Mouse (Mus musculus) left cerebral cortex, postnatal 36 days (tissue): ENCODE data around the gene Mdm2. TPM values are rescaled to one million over a fixed set of nuclear protein-coding genes. Genes with fewer than 3 reads are reported as not detected.
"Not testable (repeated sequence)": the region's sequence is repeated elsewhere in the genome, so short reads cannot be mapped to it uniquely, and the experiment has no call there.

Experiments used
- DNase-seq, 2 experiments: peaks; one replicate each; pipeline ENCODE4 v3.0.0; 2021 to 2022; ENCODE audit warnings: low spot score in 2 of 2, mixed read lengths in 1 of 2
- intact Hi-C: fragments of 180-260 bp; cut with DNase I; formaldehyde crosslinking; loops from one replicate; pipeline ENCODE4 v1.15.1; 2025
- total RNA-seq, 2 experiments: library from RNA; stranded (reverse); gene quantifications; 2 replicates each; pipeline ENCODE4 v1.2.3; 2021

Gene Mdm2
- total RNA-seq, 2 experiments from 2014 or later: 47.0 to 66.1 TPM

DNA sequence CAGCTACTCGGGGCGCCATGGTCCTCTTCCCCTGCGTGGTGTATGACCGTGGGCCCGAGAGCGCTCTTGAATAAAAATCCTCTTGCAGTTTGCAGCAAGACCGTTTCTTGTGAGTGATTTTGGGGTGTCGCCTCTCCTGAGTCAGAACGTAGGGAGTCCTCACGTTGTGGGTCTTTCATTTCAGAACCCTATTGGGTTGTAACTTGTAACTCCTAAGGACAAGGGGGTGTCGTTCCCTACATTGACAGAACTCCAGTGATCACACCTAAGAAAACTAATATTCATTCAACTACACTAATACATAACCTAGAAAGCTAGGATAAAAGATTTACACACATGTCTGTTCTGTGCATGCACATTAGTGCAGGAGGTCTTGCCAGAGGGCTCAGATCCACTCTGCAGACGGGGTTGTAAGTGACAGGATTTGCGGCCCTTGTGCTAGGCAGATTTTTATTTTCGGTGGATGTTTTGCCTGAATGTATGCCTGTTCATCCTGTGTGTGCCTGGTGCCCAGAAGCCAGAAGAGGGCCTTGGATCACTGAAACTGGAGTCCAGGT, 39.3 kb upstream of the Mdm2 start:
- intact Hi-C loops: no loop called here
- DNase-seq: no peak

DNA sequence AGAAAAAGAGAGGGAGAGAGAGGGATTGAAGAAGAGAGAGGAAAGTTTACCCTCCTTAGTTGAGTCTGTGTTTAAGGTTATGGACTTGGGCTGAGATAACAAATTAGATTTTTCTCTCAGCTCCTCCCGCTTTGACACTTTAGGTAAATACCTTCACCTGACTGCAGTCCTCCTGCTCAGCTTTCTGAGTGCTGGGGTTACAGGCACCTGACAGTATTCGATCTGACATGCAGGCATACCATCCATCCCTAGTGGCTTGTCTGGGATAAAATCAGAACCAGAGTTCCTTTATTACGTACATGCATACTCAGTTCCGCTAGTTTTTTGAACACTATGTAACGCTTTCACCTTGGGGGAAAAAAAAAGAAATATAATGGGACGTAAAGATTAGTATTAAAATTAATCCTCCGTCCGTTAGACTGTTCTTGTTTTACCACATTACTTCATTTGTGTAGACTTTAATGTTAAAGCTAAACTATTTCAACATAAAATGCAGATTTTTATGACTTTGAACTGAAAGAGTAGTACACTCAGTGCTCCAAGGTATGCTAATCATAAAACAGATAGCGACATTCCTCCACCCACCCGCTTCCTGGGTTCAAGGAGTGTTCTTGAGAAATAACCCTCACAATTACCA, 38.6 kb upstream of the Mdm2 start:
- intact Hi-C loops: no loop called here
- no peak for DNase-seq

DNA sequence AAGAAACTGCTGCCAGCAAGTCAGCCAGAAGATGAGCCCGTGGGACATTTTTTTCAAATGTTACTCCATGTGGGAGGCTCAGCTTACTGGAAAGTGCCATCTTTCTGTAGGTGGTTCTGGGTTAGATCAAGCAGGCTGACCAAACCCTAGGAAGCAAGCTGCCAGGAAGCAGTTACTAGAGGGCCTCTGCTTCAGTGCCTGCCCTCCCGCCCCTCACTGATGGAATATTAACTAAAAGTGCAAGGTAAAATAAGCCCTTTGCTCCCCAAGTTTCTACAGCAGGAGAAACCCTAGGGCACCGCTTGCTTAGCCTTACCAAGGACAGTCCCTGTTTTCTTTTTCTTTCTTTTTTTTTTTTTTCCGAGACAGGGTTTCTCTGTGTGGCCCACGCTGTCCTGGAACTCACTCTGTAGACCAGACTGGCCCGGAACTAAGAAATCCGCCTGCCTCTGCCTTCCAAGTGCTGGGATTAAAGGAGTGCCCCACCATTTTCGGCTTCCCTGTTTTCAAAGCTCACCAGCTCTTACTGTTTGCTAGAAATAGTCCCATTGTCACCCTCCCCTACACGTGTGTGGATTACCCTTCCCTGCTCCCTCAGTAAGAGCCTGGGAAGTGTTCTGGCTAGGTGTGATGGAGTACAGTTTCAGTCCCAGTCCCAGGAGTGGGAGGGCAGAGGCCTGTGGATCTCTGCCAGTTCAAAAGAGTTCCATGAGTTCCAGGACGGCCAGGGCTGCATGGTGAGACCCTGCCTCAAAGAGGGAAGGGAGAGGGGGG, 37.9 kb upstream of the Mdm2 start:
- intact Hi-C loops: no loop called here

DNA sequence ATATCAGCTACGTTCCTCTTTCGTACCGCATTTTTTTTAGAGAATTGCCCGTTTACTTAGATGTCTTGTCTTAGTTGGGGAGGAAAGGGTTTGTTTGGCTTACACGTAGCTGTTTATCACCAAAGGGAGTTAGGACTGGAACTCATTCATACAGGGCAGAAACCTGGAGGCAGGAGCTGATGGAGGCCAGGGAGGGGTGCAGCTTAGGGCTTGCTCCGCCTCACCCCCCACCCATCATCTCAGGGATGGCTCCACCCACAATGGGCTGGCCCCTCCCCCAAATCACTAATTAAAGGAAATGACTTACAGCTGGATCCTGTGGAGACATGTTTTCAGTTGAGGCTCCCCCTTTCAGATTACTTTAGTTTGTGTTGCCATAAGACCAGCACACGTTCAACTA, 37.2 kb upstream of the Mdm2 start:
- intact Hi-C loops: no loop called here
- no peak for DNase-seq

More for the DNA sequence above, 37.9 kb upstream of the Mdm2 start:
- no peak for DNase-seq

DNA sequence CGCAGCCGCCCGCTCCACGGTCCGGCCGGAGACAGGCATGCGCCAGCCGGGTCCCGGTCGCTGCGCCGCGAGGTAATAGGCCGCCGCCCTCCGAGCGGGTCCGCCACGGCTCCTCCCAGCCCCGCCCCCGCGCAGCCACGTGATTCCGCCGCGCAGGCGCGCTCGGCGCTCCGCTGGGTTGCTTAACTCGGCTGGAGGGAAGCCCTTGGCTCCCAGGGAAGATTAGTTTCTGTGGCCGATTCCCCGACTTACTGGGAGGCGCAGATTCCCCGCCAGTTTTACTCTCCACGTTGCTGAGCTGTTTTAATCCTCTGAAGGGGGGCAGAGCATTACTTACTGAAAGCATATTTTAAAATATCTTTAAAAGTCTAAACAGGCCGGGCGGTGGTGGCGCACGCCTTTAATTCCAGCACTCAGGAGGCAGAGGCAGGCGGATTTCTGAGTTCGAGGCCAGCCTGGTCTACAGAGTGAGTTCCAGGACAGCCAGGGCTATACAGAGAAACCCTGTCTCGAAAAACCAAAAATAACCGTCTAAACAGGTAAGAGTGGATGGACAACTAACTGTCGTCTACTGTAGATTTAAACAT, 35.8 kb upstream of the Mdm2 start, which contains the start of gene Slc35e3:
TSS of gene Slc35e3 (minus strand) at position 69 of the 587 bp plus-strand sequence.
- peak; percentile 93 to 97 for DNase-seq
- intact Hi-C loops: no loop called here

DNA sequence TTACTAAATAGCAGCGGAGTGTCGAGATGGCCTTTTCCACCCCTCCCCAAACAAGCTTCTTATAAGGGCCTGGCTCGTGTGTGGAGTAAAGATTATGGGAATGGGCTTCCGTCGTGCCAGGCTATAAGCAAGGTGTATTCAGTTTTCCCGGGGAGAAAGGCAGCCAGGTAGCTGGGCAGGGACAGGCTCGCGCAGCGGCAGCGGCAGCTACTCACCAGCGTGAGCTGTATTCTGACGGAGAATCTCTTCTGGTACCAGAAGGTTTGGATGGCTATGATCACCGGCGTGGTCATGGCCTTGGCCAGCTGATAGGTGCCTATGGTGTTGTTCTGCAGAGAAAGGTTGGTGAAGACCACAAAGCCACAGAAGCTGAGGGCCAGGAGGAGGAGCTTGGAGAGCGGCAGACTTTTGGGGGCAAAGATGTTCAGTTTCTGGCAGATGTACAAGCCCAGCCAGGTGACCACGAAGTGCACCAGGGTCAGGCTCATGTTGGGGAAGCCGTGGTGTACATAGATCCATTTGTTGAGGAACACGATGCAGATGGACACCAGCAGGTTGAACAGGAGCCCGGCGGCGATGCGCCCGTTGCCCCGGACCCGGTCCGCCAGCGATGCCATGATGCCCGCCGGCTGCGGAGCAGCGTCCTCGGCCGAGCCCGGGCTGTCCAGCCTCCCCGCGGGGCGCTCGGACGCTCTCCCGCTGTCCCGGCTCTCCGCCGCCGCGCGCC, 35.2 kb upstream of the Mdm2 start:
- peak; percentile 14 to 27 for DNase-seq
- intact Hi-C loops: not testable (repeated sequence)

DNA sequence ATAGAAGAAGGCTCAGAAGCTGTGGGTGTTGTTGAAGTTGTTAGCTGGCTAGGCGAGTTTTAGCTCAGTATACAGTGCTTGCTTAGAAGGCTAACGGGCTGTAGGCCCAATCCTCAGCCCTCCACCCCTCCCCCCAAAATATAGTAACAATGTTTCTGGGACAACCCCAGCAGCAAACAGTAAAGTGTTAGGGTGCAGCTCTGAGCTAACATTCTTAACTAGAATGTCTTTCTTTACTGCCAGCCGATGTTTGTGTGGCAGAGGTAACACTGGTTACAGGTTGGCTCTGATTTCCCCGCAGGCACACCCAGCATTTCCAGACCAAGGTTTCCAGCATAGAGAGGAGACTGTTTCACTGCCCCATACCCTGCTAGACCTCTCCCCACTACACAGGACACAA, 33.4 kb upstream of the Mdm2 start:
- intact Hi-C loops: no loop called here

DNA sequence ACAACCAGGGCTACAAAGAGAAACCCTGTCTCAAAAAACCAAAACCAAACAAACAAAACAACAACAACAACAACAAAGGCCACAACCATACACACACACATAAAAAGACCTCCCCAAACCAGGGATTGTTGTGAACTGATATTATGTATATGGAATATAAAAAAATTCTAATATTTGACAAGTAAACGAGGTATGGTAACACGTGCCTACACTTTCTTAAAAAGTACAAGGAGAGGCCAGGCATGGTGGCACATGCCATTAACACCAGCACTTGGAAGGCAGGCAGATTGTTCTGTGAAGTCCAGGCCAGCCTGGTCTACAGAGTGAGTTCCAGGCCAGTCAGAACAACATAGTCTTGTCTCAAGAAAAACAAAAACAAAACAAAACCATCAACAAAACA, 32.6 kb upstream of the Mdm2 start:
- intact Hi-C loops: no loop called here
- no peak for DNase-seq

More for the DNA sequence above, 33.4 kb upstream of the Mdm2 start:
- DNase-seq: no peak

DNA sequence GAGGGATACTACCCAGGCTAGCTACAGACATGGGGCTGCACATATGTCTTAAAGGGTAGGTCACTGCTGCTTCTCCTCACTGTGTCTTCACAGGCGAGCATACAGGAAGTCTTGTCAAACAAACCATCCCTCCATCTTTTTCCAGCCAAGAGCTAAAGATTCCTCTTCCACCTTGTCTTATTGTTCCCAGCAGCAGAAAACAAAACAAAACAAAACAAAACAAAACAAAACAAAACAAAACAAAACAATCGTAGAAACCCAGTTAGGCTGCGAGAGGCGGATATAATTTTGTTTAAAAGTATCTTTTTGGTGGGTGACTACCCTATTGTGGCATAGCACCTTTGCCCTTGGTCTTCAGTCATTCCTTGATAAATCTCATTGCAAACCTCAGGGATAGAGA, 32.1 kb upstream of the Mdm2 start:
- DNase-seq: no peak
- intact Hi-C loops: no loop called here

DNA sequence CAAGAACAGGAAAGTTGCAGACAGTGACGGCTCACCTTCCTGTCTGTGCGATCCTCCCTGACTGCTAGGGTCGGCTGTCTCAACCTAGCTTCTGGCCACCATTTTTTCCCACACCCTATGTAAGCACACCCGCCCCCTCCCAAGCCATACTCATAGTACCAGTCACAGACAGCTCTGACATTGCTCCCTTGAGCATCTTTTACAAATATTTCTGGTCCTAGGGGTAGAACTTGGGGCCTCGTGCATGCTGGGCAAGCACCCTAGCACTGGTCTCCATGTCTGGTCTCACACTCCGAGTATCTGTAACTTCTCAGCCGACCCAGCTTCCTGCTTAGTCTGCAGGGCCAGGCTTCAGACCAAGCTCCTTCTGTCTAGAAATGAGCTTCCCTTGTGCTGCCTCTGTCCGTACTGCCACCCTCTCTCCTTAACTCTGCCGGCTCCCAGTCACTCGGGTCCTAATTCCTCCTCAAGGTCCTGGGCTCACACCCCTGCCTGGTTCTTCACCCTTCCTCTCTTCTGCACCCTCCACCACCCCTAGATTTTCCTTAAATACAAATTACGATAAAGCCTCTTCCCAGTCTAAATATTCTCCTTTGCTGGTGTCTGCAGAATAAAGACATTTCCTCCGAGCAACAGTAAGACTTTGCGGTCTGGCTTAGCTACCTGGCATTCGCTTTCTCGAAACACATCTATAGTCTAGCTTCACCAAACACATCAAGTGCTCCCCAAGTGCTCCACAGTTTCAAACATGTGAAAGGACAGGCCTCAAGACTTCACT, 31.3 kb upstream of the Mdm2 start:
- DNase-seq: no peak
- intact Hi-C loops: no loop called here

DNA sequence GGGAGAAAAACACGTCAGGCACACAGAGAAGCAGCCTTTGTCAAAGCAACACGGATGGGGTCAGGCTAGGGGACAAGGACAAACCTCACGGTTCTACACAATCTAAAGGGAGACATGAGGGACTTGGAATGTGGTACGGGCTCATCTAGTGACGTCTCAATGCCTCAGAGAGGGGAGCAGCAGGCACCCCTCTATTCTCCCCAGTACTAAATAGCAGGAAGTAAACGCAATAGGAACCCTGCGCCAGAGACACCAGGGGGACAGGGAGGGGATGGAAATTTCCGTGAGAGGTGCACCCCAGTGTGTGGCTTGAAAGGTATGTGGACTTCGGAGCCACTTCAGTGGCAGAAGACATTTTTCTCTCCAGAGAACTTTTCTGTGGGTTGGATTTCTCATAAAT, 30.4 kb upstream of the Mdm2 start:
- intact Hi-C loops: no loop called here
- no peak for DNase-seq

DNA sequence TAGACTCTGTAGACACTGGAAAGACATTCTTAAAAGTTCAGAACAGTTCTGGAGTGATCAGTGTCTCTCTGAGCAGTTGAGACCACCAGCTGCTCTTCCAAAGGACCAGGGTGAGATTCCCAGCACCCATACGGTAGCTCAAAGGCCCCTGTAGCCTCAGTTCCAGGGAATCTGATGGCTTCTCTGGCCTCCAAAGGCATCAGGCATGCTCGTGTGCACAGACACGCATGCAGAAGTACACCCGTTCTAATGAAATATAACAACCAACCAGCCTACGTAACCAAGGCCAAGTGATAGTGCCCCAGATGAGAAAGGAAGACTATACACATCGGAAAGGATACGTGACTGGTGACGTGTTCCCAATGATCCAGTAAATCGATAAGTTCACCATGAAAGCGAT, 29.6 kb upstream of the Mdm2 start:
- DNase-seq: no peak
- intact Hi-C loops: no loop called here

DNA sequence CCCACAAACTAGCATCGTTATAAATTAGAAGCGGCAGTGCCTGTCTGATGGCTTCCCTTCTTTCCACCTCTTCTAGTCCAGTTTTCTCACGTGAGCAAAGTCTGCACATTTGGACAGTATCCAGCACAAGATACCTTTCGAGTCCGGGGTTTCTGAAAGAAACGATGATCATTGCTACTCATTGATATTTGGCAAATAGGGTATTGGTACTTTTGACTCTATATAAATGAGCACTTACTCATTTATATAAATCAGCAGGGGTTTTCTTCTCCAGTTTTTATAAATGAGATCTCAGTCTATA, 29.0 kb upstream of the Mdm2 start:
- no peak for DNase-seq
- intact Hi-C loops: no loop called here

DNA sequence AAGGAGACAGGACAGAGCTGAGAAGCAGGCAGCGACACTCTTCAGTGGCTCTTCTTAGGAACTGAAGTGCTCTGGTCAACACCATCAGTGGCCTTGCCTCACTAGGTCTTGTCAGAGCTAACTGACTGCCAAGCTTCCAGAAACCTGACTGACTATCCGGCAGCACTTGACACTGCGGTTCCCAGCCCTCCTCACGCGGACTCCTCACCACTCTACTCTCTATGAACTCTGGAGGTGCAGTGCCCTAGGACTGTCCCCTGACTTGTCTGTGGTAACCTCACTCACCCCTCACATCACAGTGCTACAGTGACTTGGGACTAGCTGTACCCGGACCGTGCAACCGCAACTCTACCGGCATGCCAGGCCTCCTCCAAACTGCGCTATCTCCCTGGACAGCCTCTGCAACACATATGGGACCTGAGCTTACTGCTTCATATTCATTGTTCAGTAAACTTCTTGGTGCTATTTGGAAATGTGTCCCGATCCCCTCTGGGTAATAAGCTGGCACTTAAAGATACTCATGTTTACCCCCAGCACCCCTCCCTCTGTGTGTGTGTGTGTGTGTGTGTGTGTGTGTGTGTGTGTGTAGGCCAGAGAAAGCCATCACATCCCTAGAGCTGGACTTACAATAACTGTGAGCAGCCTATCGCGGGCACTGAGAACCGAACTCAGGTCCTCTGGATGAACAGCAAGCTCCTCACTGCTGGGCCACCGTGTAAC, 28.5 kb upstream of the Mdm2 start:
- intact Hi-C loops: no loop called here
- DNase-seq: no peak

DNA sequence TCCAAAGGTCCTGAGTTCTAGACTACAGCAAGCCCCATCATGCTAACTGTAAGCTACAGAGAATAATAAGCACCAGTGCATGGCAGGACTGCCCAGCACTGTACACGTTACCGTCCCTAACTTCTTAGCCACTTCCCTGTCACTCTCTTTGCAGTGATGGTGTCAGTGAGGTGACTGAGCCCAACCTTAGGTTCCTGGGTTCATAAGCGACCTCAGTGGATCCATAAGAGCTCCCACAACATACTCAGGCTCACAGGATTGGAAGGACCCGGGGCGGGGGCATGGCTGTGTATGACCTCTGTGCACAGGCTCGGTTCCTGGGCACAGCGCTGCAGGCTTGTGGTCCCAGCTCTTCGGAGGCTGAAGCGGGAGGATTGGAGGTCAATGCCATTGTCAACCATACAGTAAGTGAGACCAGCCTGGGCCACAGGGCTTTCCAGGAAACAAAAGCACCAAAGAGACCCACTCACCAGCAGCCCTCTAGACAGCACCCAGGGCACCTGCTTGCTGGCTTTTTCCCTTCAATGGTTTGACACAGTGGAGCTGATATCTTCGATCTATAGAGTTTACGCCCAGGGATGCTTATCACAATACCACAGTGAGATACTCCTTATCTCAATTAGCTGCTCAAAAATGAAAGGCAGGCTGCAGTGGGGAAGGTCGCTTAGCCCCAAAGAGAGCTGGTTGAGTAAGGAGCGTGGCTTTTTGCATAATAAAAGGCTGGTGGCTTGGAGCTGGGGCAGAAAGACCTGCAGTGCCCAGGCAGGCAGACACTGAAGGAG, 27.8 kb upstream of the Mdm2 start:
- intact Hi-C loops: no loop called here

DNA sequence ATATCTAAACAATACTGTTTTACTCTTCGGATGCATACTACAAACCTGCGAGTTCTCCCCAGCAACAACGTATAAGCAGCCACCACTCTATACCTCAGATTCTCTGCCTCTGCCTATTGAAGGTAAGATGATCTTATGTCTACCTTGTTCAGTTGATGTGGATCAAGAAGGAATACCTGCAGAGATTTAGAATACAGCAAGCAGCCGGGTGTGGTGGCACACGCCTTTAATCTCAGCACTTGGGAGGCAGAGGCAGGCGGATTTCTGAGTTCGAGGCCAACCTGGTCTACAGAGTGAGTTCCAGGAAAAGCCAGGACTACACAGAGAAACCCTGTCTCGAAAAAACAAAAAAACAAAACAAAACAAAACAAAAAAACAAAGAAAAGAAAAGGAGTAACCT, 26.9 kb upstream of the Mdm2 start:
- DNase-seq, intact Hi-C loops: not testable (repeated sequence)

More for the DNA sequence above, 27.8 kb upstream of the Mdm2 start:
- DNase-seq: no peak

DNA sequence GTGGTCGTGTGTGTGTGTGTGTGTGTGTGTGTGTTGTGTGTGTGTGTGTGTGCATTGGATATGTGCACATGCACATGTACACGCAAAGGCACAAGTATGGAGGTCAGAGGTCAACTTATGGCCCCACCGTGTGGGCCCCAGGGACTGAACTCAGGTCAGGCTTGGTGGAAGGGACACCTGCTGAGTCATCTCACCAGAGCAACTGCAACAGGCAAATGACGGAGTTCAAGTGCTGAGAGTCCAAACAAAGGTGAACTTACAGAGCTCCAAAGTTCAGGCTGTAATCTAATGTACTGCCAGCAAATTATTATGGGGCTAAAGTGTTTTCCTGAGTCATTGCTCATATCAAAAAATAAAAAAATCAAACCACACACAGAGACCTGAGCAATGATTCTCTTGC, 26.5 kb upstream of the Mdm2 start:
- intact Hi-C loops: no loop called here
- no peak for DNase-seq

DNA sequence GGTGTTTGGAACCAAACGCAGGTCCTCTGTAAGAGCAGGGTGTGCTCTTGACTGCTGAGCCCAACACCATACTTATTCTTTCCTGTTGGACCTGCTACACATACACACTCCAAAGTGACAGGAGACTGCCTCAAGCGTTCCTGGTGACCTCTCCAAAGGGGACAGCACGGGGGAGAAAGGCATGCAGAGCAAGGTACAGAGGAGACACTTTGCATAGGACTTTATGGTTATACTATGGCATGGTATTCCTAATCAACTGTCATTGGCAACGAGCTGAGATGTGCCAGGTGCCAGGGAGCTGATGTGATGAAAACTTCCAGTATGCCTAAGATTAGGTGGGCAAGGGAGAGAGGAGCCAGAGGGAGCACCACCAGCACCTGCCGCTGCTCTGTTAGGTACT, 26.0 kb upstream of the Mdm2 start:
- DNase-seq: no peak
- intact Hi-C loops: no loop called here
